Mouse (Mus musculus): Measurements from ENCODE around the gene Mvb12b.
"Not testable (repeated sequence)": the region's sequence is repeated elsewhere in the genome, so short reads cannot be mapped to it uniquely, and the experiment has no call there.

Mvb12b gene

DNA sequence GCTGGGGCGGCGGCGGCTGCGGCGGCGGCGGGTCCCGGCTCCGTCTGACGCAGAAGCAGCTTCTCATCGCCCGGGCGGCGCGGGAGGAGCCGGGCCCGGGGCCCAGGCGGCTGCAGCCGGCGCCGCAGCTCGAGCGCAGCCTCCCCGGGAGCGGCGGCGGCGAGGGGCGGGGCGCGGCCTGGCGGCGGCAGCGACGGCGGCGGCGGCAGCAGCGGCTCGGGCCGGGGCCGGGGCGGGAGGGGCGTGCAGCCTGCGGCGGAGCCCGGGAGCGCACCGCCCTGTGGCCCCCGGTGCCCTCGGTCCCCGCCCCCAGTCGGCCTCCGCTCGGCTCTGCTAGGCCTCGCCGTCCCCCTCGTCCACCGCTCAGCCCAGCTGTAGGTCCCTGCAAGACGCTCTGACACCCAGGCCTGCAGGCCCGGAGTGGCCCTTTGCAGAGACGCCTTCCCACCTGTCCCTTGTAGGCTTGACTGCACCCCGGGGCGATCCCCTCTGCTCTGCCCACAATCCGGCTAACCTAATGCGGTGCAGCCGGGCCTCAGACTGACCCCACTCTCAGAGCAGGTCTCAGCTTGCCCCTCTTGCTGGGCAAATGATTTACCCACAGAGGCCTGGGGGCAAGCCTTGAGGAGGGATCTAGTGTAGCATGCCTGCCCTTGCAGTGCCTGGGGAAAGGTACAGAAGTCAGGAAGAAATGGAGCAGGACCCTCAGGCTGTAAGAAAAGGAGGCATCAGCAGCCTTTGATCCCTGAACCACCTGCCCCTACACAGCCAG, at the start of gene Mvb12b:
Gene Mvb12b (minus strand): TSS at position 619 of the 772 bp plus-strand sequence.
- peak; percentile 75 to 87 for DNase-seq (ENCODE audit: inconsistent age in 2 of 2, low spot score in 1 of 2)

DNA sequence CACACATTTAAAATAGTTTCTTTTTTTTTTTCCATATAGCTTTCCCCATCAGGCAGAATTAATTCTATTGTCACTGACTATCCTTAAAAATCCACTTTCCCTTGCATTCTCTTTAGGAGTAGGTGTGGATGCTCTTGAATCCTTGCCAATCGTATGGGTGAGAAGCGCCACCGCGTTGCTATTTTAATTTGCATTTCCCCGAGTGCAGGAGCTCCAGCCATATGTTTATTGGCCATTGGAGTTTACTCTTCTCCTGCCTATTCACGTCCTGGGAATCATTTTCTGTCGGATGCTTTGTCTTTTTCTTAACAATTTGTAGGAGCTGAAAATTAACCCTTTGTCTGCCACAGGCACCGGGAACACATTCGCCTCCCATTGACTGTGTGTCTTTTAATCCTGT, 48.0 kb upstream of the Mvb12b start:
- DNase-seq (ENCODE audit: inconsistent age in 2 of 2, low spot score in 1 of 2), result no peak

DNA sequence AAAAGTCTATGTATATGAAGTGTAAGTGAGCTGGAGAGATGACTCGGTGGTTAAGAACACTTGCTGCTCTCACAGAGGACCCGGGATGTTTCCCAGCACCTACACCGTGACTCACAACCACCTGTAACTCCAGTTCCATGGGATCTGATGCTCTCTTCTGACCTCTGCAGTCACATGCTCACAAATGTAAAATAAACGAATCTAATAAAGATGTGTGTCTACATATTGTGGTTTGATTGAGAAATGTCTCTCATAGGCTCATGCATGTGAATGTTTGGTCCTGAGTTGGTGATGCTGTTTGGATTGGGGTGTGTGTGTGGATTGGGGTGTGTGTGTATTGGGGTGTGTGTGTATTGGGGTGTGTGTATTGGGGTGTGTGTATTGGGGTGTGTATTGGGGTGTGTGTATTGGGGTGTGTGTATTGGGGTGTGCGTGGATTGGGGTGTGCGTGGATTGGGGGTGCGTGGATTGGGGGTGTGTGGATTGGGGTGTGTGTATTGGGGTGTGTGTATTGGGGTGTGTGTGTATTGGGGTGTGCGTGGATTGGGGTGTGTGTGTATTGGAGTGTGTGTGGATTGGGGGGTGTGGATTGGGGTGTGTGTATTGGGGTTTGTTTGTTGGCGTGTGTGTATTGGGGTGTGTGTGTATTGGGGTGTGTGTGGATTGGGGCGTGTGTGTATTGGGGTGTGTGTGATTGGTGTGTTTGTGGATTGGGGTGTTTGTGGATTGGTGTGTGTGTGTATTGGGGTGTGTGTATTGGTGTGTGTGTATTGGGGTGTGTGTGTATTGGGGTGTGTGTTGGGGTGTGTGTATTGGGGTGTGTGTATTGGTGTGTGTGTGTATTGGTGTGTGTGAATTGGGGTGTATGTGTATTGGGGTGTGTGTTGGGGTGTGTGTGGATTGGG, 46.1 kb upstream of the Mvb12b start:
- no peak for DNase-seq (ENCODE audit: inconsistent age in 2 of 2, low spot score in 1 of 2)

DNA sequence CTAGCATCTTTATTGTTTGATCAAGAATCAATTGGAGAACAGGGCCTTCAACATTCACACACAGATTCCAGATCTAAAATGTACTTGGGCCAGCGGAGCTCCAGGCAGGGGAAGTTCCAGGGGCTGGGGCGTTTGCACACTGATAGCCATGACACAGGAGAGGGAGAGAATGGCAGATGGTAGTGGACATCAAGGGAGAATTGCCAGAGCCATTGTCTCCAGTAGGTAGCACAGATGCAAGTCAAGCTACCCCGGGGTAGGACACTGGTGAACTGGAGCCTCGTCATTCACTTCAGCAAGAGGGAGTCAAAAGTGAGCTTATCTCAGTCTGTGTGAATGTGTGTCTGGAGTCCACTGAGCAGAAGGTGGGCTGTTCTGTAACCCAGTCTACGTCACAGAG, 43.4 kb upstream of the Mvb12b start:
- no peak for DNase-seq (ENCODE audit: inconsistent age in 2 of 2, low spot score in 1 of 2)

DNA sequence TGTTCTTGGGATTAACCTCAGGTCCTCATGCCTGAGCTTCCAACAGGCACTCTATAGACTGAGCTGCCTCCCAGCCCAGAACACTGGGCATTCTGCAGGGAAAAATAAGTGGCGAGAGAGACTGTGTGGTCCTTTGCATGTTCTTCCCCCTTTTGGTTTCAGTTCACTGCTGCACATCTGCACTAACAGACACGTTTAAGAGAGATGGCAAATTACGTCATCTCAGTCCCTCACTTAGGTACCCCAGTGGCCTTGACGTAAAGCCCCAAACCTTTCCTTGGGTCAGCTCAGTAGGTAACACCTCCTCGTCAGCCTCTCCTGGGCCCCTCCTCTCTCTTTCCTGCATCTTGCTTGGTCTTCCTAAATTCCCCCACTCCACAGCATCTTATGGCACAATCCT, 37.5 kb upstream of the Mvb12b start:
- no peak for DNase-seq (ENCODE audit: inconsistent age in 2 of 2, low spot score in 1 of 2)

DNA sequence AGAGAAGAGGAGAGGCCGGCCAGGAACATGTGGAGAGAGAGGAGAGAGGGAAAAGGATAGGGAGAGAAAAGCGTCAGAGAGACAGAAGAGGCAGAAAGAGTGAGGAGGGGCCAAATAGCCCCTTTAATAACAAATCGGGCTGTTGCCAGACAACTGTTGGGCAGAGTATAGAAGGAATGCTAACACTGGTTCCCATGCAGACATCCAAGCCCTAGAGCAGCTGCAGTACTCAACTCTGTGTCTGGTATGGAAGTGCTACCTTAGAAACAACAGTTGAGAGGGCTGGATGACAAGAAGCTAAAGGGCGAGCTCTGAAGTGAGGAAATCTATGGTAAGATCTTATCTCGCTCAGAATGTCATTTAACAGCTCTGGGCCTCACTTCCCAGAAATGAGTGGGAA, 35.7 kb upstream of the Mvb12b start:
- no peak for DNase-seq (ENCODE audit: inconsistent age in 2 of 2, low spot score in 1 of 2)

DNA sequence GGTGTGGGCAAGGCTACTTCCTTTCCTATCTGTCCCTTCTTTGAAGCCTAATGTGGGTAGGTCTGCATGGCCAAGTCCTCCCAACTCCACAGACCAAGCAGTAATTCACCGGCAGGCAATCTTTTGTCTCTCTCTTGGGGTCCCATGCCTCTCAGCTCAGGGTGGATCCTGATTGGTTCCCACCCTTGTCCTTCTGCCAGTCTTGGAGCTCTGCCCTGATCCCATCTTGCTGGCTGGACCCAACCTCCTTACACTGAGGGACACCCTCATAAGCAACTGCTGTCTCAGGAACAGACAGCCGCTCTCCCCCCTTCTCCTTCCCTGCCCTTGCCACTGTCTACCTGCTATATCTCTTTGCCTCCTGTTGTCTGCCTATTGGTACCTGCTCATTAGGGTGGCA, 34.7 kb upstream of the Mvb12b start:
- DNase-seq (ENCODE audit: inconsistent age in 2 of 2, low spot score in 1 of 2), result no peak

DNA sequence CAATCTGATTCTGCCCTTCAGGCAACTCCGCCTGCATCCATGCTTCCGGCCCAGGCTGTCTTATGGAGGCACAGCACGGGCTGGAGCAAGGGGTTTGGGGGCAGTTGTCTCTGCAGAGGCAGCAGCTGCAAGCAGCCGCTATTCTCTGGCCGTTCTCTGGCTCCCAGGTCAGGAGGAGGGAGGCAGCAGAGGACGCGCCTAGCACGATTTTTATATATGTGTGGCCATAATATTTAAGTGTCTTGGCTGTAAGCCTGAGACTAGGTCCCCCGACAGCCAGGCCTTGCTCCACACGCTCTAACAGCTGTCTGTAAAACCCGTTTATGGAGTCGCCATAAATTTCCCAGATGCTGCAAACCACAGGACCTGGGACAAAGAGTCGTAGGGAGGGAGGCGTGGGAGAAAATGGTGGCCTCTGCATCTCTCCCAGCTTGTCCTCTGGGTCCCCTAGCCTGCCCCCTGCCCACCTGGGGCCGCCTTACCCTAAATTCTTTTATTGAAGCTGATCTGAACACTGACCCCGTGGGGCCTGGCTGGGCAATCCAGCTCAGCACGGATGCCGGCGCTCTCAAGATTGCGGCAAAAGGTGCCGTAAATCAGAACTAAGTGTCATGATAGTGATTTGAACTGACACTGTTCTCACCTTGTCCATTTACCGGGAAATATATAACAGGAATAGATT, 32.3 kb upstream of the Mvb12b start:
- DNase-seq (ENCODE audit: inconsistent age in 2 of 2, low spot score in 1 of 2), result peak in 1 of 2 experiments; percentile 23

DNA sequence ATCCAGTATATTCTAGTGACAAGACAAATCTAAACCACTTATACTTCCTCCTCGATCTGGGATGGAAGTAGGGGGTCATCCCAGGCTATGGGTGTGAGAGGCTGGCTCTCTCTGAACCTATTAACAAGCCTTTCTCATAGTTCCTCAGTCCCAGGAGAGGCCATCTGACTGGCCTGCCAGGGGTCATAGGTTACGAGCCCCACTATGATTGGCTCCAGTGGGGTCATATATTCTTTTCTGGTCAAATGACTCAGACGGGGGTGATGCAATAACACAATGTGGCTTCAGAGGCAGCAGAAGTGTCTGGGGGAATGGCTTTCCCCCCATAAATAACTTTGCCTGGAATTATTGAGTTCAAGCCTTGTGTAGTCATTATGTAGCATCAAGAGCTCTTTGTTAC, 31.1 kb upstream of the Mvb12b start:
- peak; percentile 14 to 35 for DNase-seq (ENCODE audit: inconsistent age in 2 of 2, low spot score in 1 of 2)

DNA sequence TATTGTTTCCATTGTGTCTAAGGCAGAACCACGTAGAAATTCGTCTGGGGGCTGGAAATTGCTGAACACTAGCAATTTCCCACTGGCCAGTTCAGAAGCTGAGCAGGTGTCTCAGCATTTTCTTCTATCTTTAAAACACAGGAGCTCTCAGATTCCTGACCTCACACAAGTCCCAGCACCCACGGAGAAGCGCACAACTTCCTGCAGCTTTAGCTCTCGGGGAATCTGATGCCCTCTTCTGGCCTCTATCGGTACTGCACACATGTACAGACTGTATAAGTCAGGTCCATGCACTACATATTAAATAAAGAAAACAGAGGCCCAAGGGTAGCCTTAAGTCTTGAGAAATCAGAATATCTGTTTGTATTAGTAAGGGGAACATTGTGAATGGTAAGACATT, 30.6 kb upstream of the Mvb12b start:
- DNase-seq (ENCODE audit: inconsistent age in 2 of 2, low spot score in 1 of 2), result peak; percentile 27 to 79

DNA sequence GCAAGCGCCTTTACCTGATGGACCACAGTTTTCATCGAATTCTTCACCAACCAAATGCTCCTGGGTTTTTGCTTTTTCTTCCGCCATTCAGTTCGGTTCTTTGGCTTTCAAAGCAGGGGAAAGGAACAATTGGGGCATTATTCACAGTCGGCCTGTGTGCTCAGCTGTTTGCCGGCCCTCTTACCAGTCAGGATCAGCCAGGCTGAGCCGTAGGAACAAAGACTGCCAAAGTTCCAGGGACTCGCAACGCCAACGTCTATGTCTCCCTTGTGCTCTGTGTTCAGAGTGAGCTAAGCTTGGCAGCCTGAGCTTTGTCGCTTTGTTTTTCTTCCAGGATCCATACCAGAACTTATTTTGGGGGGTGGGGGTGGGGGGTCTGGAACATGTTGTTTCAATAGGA, 28.9 kb upstream of the Mvb12b start:
- no peak for DNase-seq (ENCODE audit: inconsistent age in 2 of 2, low spot score in 1 of 2)

DNA sequence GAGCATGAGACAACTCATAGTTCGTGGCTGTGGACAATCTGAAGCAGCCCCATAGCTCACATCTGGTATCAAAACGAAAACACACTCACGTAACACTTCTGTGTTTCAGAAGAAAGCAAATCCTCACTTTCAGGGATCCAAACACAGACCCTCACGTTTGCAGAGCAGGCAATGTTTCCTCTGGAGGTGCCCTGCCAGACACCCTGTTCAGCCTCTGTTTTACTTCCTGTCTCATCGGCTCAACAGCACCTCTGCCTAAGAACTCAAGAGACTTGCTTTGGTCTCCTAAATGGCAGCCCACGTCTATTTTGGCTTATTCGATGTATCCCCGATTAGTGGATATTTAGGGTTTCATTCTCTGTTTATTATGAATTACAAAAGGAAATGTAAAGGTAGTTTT, 27.3 kb upstream of the Mvb12b start:
- no peak for DNase-seq (ENCODE audit: inconsistent age in 2 of 2, low spot score in 1 of 2)

DNA sequence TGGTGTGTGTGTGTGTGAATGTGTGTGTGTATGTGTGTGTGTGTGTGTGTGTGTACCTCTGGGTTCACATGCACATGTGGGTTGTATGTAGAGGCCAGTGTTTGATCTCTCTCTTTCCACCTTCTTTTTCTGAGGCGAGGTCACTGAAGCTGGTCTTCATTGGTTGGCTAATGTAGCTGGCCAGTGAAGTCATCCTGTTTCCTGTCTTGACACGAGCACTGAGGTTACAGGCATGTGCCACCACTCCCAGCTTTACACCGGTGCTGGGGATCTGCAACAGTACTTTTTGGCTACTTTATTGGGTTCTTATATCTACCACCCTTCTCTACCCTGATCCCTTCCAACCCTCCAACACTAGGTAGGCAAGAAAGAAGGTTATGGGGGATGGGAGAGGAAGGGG, 26.6 kb upstream of the Mvb12b start:
- no peak for DNase-seq (ENCODE audit: inconsistent age in 2 of 2, low spot score in 1 of 2)

DNA sequence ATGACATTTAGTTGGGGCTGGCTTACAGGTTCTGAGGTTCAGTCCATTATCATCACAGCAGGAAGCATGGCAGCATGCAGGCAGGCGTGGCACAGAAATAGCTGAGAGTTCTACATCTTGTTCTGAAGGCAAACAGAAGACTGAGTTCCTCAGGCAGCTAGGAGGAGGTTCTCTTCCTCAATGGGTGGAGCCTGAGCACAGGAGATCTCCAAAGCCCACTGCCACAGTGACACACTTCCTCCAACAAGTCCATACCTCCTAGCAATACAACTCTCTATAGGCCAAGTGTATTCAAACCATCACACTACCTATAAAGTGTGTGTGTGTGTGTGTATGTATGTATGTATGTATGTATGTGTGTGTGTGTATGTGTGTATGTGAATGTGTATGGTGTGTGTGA, 25.9 kb upstream of the Mvb12b start:
- DNase-seq (ENCODE audit: inconsistent age in 2 of 2, low spot score in 1 of 2), result not testable (repeated sequence)

DNA sequence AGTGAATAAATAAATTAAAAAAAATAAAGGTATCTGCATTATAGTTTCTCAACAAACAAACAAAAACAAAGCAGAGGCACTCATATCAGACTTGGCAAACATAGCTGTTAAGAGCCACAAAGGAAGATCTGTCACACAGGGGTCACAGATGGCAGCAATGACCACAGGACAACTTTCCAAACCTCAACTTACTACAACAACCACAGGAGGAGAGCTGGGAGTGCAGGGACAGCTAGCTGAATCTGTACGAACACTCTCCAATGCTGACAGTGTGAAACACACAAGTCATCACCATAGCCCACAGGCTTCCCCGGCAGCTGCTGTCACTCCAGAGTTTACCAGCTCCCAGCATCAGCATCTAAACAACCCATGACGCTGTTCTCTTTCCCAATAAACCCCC, 25.0 kb upstream of the Mvb12b start:
- DNase-seq (ENCODE audit: inconsistent age in 2 of 2, low spot score in 1 of 2), result no peak

DNA sequence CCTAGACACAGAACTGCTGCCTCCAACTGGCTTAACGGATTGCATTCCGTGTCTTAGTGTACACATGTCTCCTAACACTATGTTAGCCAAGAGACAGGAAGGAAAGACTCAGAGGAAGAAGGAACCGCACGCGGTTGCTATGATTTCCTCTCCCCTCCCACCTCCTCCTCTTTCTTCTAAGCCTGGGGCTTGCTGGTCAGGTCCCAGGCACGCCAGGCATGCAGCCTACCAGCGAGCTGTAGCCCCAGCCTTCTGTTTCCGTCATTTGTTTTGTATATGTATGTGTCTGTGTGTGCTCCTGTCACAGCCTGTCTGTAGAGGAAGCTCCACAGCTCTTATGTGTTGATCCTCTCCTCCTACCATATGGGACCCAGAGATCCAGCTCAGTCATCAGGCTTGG, 20.6 kb upstream of the Mvb12b start:
- peak in 1 of 2 experiments; percentile 21 for DNase-seq (ENCODE audit: inconsistent age in 2 of 2, low spot score in 1 of 2)

DNA sequence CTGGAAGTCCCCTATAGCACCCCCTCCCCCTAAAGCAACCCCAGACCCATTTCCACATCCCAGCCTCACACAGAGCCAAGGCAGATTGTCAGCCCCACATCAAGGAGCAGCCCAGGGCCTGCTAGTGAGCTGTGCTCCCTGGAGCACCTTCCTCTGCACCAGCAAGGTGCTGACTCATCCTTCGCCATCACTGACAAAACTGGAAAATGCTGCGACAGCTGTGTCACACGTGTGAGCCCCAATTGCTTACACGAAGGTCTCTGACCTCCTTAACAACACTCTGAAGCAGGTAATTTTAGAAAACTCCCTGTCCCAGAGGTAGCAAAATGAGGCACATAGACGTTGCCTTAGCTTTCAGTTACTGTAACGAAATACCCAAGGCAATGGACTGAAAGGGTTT, 19.4 kb upstream of the Mvb12b start:
- no peak for DNase-seq (ENCODE audit: inconsistent age in 2 of 2, low spot score in 1 of 2)

DNA sequence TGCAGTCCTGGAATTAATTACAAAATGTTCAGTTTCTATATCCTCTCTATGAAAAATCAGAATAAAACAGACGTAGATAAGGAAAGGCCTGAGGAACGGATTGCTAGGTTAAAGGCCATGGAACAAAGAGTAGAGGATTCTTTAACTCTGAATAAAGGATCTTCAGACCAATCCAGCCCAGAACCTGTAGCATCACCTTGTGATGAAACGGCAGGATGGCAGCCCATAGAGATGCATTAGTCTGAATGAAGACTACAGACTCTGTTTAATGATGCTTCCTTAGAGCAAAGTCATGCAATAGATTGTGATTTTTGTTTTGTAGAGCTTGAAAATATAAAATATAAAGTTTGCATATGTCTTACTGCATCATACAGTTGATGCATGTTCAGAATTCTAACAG, 8.1 kb upstream of the Mvb12b start:
- DNase-seq (ENCODE audit: inconsistent age in 2 of 2, low spot score in 1 of 2), result no peak

DNA sequence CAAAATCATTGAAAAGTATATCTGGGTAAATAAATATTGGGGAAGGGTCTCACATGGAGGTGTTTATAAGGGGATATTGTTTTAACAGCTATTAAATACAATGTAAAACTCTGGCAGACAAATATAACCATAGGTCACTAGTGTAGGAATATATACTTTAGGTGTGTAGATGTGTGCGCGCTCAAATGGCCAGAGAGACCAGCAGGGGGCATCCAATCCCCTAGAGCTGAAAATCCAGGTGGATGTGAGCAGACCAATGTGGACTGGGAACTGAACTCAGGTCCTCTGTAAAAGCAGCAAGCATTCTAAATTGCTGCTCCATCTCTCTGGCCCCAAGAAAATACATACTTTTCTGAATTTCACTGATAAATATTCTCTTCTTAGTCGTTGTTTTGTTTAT, 5.4 kb upstream of the Mvb12b start:
- no peak for DNase-seq (ENCODE audit: inconsistent age in 2 of 2, low spot score in 1 of 2)

DNA sequence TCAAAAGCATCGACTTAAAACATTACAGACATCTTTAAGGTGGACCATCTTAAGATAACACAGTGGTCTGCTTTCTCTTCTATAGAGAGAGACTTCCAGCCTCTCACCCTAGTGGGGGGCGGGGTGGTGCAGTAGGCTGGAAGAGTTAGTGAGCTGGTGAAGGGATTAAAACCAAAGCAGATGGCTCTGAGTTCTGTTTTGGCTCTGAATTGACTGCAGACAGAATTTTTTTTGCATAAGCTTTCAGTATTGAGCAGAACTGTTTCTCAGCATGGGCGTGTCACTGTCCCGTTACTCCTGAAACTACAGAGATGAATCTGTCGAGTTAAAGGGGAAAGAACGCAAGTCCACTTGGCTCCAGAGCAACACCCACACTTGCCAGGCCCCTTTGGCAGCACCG, 4.6 kb upstream of the Mvb12b start:
- no peak for DNase-seq (ENCODE audit: inconsistent age in 2 of 2, low spot score in 1 of 2)

DNA sequence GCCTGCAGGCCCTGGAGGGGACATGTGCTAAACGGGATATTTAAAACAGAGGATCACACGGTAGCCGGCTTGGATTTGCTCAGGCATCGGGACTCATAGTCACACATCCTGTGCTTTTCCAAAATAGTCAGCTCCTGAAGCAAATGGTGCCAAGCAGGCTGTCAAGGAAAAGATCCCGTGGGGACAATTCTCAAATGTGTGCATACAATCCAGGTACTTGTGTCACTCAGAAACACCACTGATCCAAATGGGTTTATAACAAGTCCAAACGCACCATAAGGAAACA, 297 bp upstream of the Mvb12b start:
- DNase-seq (ENCODE audit: inconsistent age in 2 of 2, low spot score in 1 of 2), result no peak
